Mouse (Mus musculus) stomach, embryonic 16.5 days (tissue): ENCODE data around the gene Hbp1. TPM values are rescaled to one million over a fixed set of nuclear protein-coding genes. Genes with fewer than 3 reads are reported as not detected.

Source experiments
- ATAC-seq: fragments of 200-750 bp; cut with Nextera tagmentation; 2 replicates; pipeline ENCODE4 v1.8.0; 2017; ENCODE audit warnings: moderate number of reproducible peaks, moderate TSS enrichment; ENCODE audit not compliant: insufficient read depth, low FRiP score
- H3K27ac ChIP-seq: fragments of 300-500 bp; sonication (generic); 2 replicates; pipeline ENCODE4 v1.5.1; 2014; ENCODE audit warnings: low read length
- H3K27me3 ChIP-seq: fragments of 300-500 bp; sonication (generic); 2 replicates; pipeline ENCODE4 v1.6.1; 2014; ENCODE audit warnings: low read length, control low read depth, mixed read lengths; ENCODE audit not compliant: control insufficient read depth, insufficient read depth
- H3K36me3 ChIP-seq: fragments of 300-500 bp; sonication (generic); 2 replicates; pipeline ENCODE4 v1.6.1; 2014; ENCODE audit warnings: low read length; ENCODE audit not compliant: control insufficient read depth, insufficient read depth
- H3K4me1 ChIP-seq: fragments of 300-500 bp; sonication (generic); 2 replicates; pipeline ENCODE4 v1.6.1; 2014; ENCODE audit warnings: low read length, control low read depth, mixed read lengths; ENCODE audit not compliant: control insufficient read depth, insufficient read depth
- H3K4me2 ChIP-seq: fragments of 300-500 bp; sonication (generic); 2 replicates; pipeline ENCODE4 v1.6.1; 2014; ENCODE audit warnings: low read depth, low read length, mixed read lengths
- H3K4me3 ChIP-seq: fragments of 300-500 bp; sonication (generic); replicated peaks from 2 replicates; pipeline ENCODE4 v1.5.1; 2014; ENCODE audit warnings: mild to moderate bottlenecking, low read length
- H3K9ac ChIP-seq: fragments of 300-500 bp; sonication (generic); 2 replicates; pipeline ENCODE4 v1.6.1; 2014; ENCODE audit warnings: low read length
- H3K9me3 ChIP-seq: fragments of 300-500 bp; sonication (generic); replicated peaks from 2 replicates; pipeline ENCODE4 v1.6.1; 2016; ENCODE audit warnings: low read length, control low read depth; ENCODE audit not compliant: control insufficient read depth
- WGBS: fragments of 180-500 bp; shearing (Covaris S2); extraction: QIAGEN DNeasy Blood & Tissue Kit; methylation state at CpG from one replicate; pipeline ENCODE4 v1.1.7; 2014; 5-methylcytosine and 5-hydroxymethylcytosine counted together
- polyA plus RNA-seq: library from polyadenylated mRNA; unstranded; fragments of >200 nt; fragmentation: Nextera tagmentation; extraction: Ambion mirVana; gene quantifications from 2 replicates; pipeline ENCODE4 v1.2.1, GENCODE M21; 2015

Hbp1 gene
- polyA plus RNA-seq, 1 experiment from 2014 or later: 103 TPM

DNA sequence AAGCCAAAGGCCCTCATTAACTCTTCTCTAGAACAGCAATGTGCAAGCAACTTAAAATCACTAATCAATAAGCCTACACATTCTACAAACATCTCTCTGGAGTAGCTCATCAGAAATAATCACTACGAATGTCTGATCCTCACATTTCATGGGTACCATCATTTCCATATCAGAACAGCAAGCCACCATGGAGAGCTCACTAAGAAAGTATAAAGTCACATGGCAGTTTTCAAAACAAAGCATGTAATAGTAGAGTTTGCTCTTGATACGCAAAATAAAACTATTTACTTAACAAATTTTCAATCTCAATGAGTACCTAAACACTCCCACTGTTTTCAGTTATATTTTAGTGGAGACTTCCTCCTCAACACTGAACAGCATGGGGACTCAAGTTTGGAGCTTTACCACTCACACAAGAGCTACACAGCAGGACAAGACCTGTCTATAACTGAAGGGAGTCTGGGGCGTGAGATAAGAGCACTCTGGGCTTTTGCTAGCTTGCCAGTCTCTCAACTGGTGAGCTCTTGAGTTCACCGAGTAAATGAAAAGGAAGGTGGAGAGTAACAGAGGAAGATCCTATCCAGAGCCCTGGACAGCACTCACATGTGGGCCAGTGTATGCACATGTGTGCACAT lies 7.2 kb downstream of the Hbp1 start:
- WGBS: 89% methylated on average over 4 of the region's 4 CpGs
- no peak overlapping the region for H3K4me3 ChIP-seq
- H3K4me2 ChIP-seq: no peak overlapping the region
- H3K4me1 ChIP-seq: peaks cover 1% of the 10 kb centered on the region; the same call in 1 of the 2 replicates
- H3K9ac ChIP-seq: no peak overlapping the region
- H3K36me3 ChIP-seq: peaks cover 24% of the 10 kb centered on the region
- no peaks in the 10 kb centered on the region for H3K27me3 ChIP-seq
- no peak for ATAC-seq
- H3K27ac ChIP-seq: no peak overlapping the region
- no peaks in the 10 kb centered on the region for H3K9me3 ChIP-seq

GRCm38 (mm10) chr12:31939026-31939425 lies 11.3 kb downstream of the Hbp1 start:
- Histone ChIP-seq H3K4me1 (no peaks in the 10 kb centered on the region), H3K4me3 (no peak overlapping the region), H3K4me2 (no peak overlapping the region), H3K27me3 (no peaks in the 10 kb centered on the region), H3K36me3 (peaks cover 32% of the 10 kb centered on the region), H3K9me3 (no peaks in the 10 kb centered on the region), H3K27ac (no peak overlapping the region), H3K9ac (no peak overlapping the region)
- no peak for ATAC-seq

DNA sequence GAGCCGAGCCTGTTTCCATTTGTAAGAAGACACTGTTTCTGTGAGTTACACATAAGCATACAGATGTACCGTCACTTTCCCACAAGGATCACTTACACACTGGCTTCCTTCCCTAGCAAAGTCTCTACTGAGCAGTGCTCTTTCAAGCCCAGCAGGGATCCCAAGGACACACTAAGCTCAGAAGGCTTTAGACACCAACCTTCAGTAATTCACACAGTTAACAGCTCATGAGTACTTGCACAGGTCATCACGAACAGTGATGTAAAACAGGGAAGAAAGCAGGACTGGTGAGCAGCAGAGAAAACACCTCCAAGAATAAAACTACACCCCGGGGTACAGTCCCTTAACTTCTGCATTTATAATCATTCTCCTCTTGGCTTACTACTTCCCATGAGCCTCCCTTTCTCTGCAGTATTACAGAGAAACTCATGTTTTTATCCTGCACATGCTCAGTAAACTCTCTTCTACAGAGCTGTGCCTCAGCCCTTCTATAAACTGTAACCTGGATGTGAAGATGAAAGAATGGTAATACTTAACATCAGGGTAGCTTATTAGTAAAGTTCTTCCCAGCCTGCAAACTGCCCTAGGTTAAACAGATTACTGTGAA lies 11.8 kb downstream of the Hbp1 start:
- no peak overlapping the region for H3K9ac ChIP-seq
- 90% methylated on average over 4 of the region's 4 CpGs for WGBS
- H3K27me3 ChIP-seq: no peaks in the 10 kb centered on the region
- no peaks in the 10 kb centered on the region for H3K4me1 ChIP-seq
- no peak overlapping the region for H3K27ac ChIP-seq
- peaks cover 27% of the 10 kb centered on the region for H3K36me3 ChIP-seq
- H3K4me3 ChIP-seq: no peak overlapping the region
- no peak for ATAC-seq
- H3K4me2 ChIP-seq: no peak overlapping the region
- no peaks in the 10 kb centered on the region for H3K9me3 ChIP-seq

DNA sequence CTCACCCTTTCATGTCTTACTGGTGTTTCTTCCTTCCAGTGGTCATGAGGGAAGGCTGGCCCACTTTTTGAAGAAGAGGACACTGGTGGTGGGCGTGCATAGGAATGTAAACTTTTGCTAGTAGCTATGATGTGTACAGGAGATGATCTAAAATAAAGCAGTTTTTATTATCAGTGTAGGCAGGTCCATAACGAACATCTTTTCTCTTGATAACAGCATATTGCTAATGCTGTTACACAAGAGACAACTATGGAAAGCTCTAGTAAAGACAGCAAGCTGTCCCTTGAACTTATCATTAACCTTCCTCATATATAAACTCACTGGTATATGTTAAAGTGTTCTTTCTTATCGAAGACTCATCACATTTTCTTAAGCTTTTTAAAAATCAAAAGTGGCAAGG lies 12.7 kb downstream of the Hbp1 start:
- no peak overlapping the region for H3K9ac ChIP-seq
- H3K4me2 ChIP-seq: no peak overlapping the region
- no peak for ATAC-seq
- H3K27me3 ChIP-seq: no peaks in the 10 kb centered on the region
- H3K4me3 ChIP-seq: no peak overlapping the region
- H3K36me3 ChIP-seq: peaks cover 18% of the 10 kb centered on the region
- WGBS: 87% methylated on average over 3 of the region's 3 CpGs
- H3K27ac ChIP-seq: no peak overlapping the region
- no peaks in the 10 kb centered on the region for H3K9me3 ChIP-seq
- H3K4me1 ChIP-seq: no peaks in the 10 kb centered on the region

DNA sequence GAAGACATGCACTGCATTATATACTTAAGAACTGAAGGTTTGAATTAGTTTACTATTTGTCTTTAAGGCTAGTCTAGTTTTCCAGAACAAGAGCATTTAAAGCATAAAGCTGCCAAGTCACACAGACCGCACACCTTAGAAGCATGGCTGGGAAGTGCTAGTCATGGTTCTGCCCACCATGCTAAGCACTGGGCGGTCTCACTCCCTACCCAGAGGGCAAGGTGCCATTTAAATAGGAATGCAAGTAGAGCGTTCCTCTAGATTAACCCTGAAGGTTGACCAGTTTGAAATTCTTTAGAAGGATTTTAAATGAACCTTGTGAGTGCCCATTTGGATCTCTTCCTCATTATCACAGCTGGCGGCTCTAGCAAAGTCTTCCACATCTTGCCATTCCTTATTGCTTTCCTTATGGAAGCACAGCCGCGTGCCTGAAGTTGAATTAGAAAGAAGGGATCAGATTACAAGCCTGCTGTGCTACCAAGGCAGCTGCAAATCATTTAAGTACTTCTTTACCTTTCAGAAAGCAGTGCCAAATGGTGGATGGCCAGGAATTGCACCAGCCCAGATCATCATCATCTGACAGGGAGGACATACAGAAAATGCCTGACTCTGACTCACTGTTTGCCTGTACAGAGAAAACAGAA lies 13.6 kb downstream of the Hbp1 start:
- Histone ChIP-seq H3K4me2 (no peak overlapping the region), H3K27ac (no peak overlapping the region), H3K36me3 (peaks cover 16% of the 10 kb centered on the region), H3K9me3 (no peaks in the 10 kb centered on the region), H3K4me1 (no peaks in the 10 kb centered on the region), H3K4me3 (no peak overlapping the region), H3K9ac (no peak overlapping the region), H3K27me3 (no peaks in the 10 kb centered on the region)
- no peak for ATAC-seq
- 56% methylated on average over 6 of the region's 6 CpGs for WGBS

- no peak overlapping the region for H3K9ac ChIP-seq
- no peak overlapping the region for H3K4me2 ChIP-seq
- 98% methylated on average over 3 of the region's 3 CpGs for WGBS
- peaks cover 8% of the 10 kb centered on the region; the same call in 1 of the 2 replicates for H3K36me3 ChIP-seq
- no peaks in the 10 kb centered on the region for H3K9me3 ChIP-seq
- no peak for ATAC-seq
- H3K27me3 ChIP-seq: no peaks in the 10 kb centered on the region
- H3K4me1 ChIP-seq: no peaks in the 10 kb centered on the region
- no peak overlapping the region for H3K27ac ChIP-seq
- no peak overlapping the region for H3K4me3 ChIP-seq
These were observed 18.5 kb downstream of the Hbp1 start for GRCm38 (mm10) chr12:31931818-31932217.

- H3K27ac ChIP-seq: no peak overlapping the region
- no peak overlapping the region for H3K4me3 ChIP-seq
- H3K27me3 ChIP-seq: no peaks in the 10 kb centered on the region
- no peaks in the 10 kb centered on the region for H3K4me1 ChIP-seq
- no peaks in the 10 kb centered on the region for H3K9me3 ChIP-seq
- H3K4me2 ChIP-seq: no peak overlapping the region
- WGBS: 38% methylated on average over 3 of the region's 3 CpGs
- no peak for ATAC-seq
- H3K9ac ChIP-seq: no peak overlapping the region
- peaks cover 10% of the 10 kb centered on the region; the same call in 1 of the 2 replicates for H3K36me3 ChIP-seq
These were observed 21.8 kb downstream of the Hbp1 start for GRCm38 (mm10) chr12:31928498-31928897.

DNA sequence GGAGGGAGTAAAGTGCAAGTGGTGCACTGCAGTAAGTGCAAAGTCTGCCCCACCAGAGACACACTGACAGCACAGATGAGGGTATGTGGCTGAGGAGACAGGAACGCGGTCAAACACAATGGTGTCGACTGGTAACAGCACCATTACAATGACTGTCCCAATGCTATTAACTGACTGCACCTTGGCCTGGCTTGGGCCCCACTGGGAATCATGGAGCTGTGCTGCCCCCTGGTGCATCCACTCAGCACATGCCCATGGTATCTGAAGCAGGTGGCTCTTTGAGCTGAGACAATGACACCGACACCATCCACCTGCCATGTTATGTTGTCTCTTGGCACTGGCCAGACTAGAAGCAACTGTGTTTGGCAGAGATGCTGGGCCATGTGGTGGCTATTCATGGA lies 23.7 kb downstream of the Hbp1 start:
- no peak overlapping the region for H3K4me2 ChIP-seq
- H3K27ac ChIP-seq: no peak overlapping the region
- H3K4me1 ChIP-seq: no peaks in the 10 kb centered on the region
- no peak overlapping the region for H3K9ac ChIP-seq
- ATAC-seq: peak; percentile 62; the same call in 1 of the 2 replicates
- H3K27me3 ChIP-seq: no peaks in the 10 kb centered on the region
- peaks cover 10% of the 10 kb centered on the region; the same call in 1 of the 2 replicates for H3K36me3 ChIP-seq
- no peaks in the 10 kb centered on the region for H3K9me3 ChIP-seq
- no peak overlapping the region for H3K4me3 ChIP-seq
- WGBS: 67% methylated on average over 4 of the region's 4 CpGs

GRCm38 (mm10) chr12:31925343-31925742 lies 25.0 kb downstream of the Hbp1 start:
- Histone ChIP-seq H3K27ac (no peak overlapping the region), H3K36me3 (peaks cover 10% of the 10 kb centered on the region; the same call in 1 of the 2 replicates), H3K9ac (no peak overlapping the region), H3K9me3 (no peaks in the 10 kb centered on the region), H3K4me1 (no peaks in the 10 kb centered on the region), H3K27me3 (no peaks in the 10 kb centered on the region), H3K4me2 (no peak overlapping the region), H3K4me3 (no peak overlapping the region)
- 88% methylated on average over 6 of the region's 6 CpGs for WGBS
- ATAC-seq: no peak
